Mouse (Mus musculus) bone marrow, adult 2 months (tissue): Measurements from ENCODE around the gene Gm7534.

ENCODE experiments used
- CTCF ChIP-seq: fragments of 200-500 bp; IDR thresholded peaks from 2 replicates; pipeline ENCODE4 v1.5.1; 2011; ENCODE audit warnings: low read length, control low read depth; ENCODE audit not compliant: control insufficient read depth, insufficient read depth
- POLR2A ChIP-seq: fragments of 200-500 bp; IDR thresholded peaks from 2 replicates; pipeline ENCODE4 v1.6.1; 2011; ENCODE audit warnings: low read depth, mild to moderate bottlenecking, control low read depth, low read length, borderline replicate concordance; ENCODE audit not compliant: control insufficient read depth

DNA sequence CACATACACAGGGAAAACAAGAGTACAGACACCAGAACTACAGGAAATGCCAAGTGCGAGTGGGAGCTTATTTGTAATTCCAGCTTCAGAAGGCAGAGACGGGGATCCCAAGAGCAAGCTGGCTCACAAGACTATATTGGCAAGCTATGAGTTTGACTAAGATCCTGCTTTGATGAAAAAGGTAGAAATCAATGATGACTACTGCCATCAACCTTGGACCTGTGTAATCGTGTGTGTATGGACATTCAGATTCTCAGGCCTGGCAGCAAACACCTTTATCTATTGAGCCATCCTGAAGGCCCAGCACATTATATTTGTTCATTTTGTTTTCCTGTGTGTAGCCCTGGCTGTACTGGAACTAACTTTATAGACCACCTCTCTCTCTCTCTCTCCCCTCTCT is 19.1 kb downstream of the Gm7534 start:
- TF ChIP-seq CTCF (no peak), POLR2A (no peak)
